Mouse (Mus musculus) hindbrain, embryonic 16.5 days (tissue): ENCODE measurements at regions not wholly inside any gene's neighbourhood (a gene's known extent, or its start where the extent isn't known, plus 50 kb on each side); places are given as distances from the start of the nearest gene placed in this dataset.

Experiments
- ATAC-seq: fragments of 200-750 bp; cut with Nextera tagmentation; 2 replicates; pipeline ENCODE4 v1.8.0; 2017; ENCODE audit warnings: moderate TSS enrichment, moderate library complexity
- H3K27ac ChIP-seq: fragments of 300-500 bp; sonication (generic); 2 replicates; pipeline ENCODE4 v1.5.1; 2014; ENCODE audit warnings: low read depth, mild to moderate bottlenecking, control low read depth, low read length, moderate library complexity
- H3K27me3 ChIP-seq: fragments of 300-500 bp; sonication (generic); replicated peaks from 2 replicates; pipeline ENCODE4 v1.6.1; 2014; ENCODE audit warnings: low read length; ENCODE audit not compliant: control insufficient read depth, insufficient read depth
- H3K36me3 ChIP-seq: fragments of 300-500 bp; sonication (generic); 2 replicates; pipeline ENCODE4 v1.6.1; 2014; ENCODE audit warnings: mild to moderate bottlenecking, low read length, moderate library complexity, mixed read lengths; ENCODE audit not compliant: control insufficient read depth, insufficient read depth
- H3K4me1 ChIP-seq: fragments of 300-500 bp; sonication (generic); 2 replicates; pipeline ENCODE4 v1.6.1; 2014; ENCODE audit warnings: low read depth, low read length; ENCODE audit not compliant: control insufficient read depth, insufficient read depth
- H3K4me2 ChIP-seq: fragments of 300-500 bp; sonication (generic); 2 replicates; pipeline ENCODE4 v1.6.1; 2014; ENCODE audit warnings: mild to moderate bottlenecking, low read length, control low read depth, moderate library complexity
- H3K4me3 ChIP-seq: fragments of 300-500 bp; sonication (generic); 2 replicates; pipeline ENCODE4 v1.5.1; 2014; ENCODE audit warnings: mild to moderate bottlenecking, low read length, control low read depth, moderate library complexity
- H3K9ac ChIP-seq: fragments of 300-500 bp; sonication (generic); 2 replicates; pipeline ENCODE4 v1.6.1; 2014; ENCODE audit warnings: low read depth, mild to moderate bottlenecking, control low read depth, low read length, moderate library complexity
- H3K9me3 ChIP-seq: fragments of 300-500 bp; sonication (generic); 2 replicates; pipeline ENCODE4 v1.6.1; 2014; ENCODE audit warnings: mild to moderate bottlenecking, low read length, moderate library complexity; ENCODE audit not compliant: control insufficient read depth
- WGBS: fragments of 180-500 bp; shearing (Covaris S2); extraction: QIAGEN DNeasy Blood & Tissue Kit; methylation state at CpG from one replicate; pipeline ENCODE4 v1.1.7; 2014; 5-methylcytosine and 5-hydroxymethylcytosine counted together

DNA sequence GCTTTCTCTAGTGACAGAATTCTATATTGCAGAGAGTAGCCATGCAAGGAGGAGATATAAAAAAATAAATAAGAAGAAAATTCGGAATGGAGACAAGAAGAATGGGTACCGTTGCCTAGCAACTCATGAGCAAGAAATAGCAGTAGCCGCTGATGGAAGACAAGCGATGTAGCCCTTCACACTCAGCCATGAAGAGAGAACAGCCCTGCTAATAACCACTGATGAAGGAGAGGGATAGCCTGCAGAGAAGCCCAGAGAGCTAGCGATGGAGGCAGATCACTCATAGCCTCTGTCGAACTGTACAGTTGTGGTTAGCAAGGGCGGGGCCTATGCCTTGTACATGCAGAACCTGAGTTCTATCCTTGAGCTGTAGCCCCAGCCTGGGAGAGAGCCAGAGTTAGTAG, 118.4 kb upstream of the S1pr3 start:
- H3K27me3 ChIP-seq: no peaks in the 10 kb centered on the region
- peak overlapping the region; percentile 53; the same call in 1 of the 2 replicates for H3K27ac ChIP-seq
- H3K9ac ChIP-seq: no peak overlapping the region
- H3K4me1 ChIP-seq: no peaks in the 10 kb centered on the region
- no peak overlapping the region for H3K4me2 ChIP-seq
- WGBS: 56% methylated on average over 7 of the region's 7 CpGs
- no peaks in the 10 kb centered on the region for H3K36me3 ChIP-seq
- ATAC-seq: peak; percentile 92
- no peaks in the 10 kb centered on the region for H3K9me3 ChIP-seq
- H3K4me3 ChIP-seq: no peak overlapping the region

DNA sequence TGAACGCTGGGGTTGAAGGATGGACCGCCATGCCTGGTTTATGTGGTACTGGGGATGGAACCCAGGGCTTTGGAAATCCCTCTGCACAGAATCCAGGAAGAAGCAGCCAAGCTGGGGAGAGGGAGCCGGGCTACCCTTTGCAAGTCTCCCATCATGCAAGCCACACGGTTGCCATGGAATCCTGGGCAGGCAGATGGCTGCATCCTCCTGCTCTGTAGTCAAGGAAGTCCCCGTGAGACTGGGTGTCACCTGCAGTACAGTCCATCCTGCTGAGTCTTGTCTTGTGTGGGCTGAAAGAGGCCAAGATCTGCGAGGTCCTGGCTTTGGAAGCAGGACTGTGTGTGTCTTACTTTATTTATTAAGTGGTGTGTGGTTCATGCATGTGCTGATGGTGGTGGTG, 117.5 kb upstream of the S1pr3 start:
- Histone ChIP-seq H3K9me3 (no peaks in the 10 kb centered on the region), H3K4me2 (no peak overlapping the region), H3K4me3 (no peak overlapping the region), H3K27me3 (no peaks in the 10 kb centered on the region), H3K4me1 (no peaks in the 10 kb centered on the region), H3K27ac (no peak overlapping the region), H3K9ac (no peak overlapping the region), H3K36me3 (no peaks in the 10 kb centered on the region)
- WGBS: 74% methylated on average over 6 of the region's 6 CpGs
- ATAC-seq: 0 out of 2 replicates have a peak, but pooled peaks have one; percentile 35

DNA sequence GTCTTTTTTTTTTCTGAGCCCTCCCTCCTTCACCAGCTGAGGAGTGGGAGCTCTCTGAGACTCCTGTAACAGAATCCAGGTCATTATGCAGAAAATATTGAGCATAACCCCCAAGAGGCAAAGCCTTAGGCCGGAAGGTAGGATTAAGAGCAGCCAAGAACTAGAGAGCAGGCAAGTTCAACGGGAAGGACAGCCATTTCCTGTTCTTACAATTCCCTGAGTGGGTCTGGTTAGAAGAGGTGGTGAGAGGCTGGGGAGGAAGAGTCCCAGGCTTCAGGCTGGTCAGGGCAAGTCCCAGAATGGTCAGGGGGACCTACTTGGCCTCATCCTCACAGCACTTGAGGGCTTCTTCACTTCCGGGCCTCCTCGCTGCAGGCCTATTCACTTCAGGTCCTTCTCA, 115.4 kb upstream of the S1pr3 start:
- 89% methylated on average over 4 of the region's 4 CpGs for WGBS
- Histone ChIP-seq H3K4me3 (no peak overlapping the region), H3K9ac (no peak overlapping the region)

DNA sequence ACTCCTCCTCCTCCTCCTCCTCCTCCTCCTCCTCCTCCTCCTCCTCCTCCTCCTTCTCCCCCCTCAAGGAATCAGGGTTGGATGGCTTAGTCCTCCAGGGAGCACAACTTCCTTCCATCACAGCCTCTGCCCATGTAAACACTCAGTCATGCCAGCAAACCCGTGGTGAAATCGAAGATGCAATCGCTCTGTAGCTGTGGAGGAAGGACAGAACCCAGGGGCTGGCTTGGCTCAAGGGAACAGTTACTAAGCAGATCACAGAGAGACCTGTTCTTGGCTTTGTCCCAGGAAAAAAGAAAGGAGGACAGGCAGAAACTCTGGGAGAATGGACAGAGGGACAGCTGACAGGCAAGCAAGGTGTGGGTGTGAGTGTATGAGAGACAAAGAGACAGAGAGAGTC, 112.6 kb upstream of the S1pr3 start:
- WGBS: 59% methylated on average over 3 of the region's 3 CpGs
- Histone ChIP-seq H3K36me3 (no peaks in the 10 kb centered on the region), H3K27ac (no peak overlapping the region), H3K4me1 (no peaks in the 10 kb centered on the region), H3K9ac (no peak overlapping the region), H3K4me3 (no peak overlapping the region), H3K27me3 (no peaks in the 10 kb centered on the region), H3K9me3 (0 out of 2 replicates have a peak, but pooled peaks cover 2% of the 10 kb centered on the region), H3K4me2 (no peak overlapping the region)
- ATAC-seq: no peak

More for the DNA sequence above, 115.4 kb upstream of the S1pr3 start:
- 0 out of 2 replicates have a peak, but pooled peaks cover 2% of the 10 kb centered on the region for H3K9me3 ChIP-seq
- ATAC-seq: no peak
- H3K27ac ChIP-seq: no peak overlapping the region
- H3K27me3 ChIP-seq: no peaks in the 10 kb centered on the region
- no peaks in the 10 kb centered on the region for H3K36me3 ChIP-seq
- H3K4me1 ChIP-seq: no peaks in the 10 kb centered on the region
- no peak overlapping the region for H3K4me2 ChIP-seq

DNA sequence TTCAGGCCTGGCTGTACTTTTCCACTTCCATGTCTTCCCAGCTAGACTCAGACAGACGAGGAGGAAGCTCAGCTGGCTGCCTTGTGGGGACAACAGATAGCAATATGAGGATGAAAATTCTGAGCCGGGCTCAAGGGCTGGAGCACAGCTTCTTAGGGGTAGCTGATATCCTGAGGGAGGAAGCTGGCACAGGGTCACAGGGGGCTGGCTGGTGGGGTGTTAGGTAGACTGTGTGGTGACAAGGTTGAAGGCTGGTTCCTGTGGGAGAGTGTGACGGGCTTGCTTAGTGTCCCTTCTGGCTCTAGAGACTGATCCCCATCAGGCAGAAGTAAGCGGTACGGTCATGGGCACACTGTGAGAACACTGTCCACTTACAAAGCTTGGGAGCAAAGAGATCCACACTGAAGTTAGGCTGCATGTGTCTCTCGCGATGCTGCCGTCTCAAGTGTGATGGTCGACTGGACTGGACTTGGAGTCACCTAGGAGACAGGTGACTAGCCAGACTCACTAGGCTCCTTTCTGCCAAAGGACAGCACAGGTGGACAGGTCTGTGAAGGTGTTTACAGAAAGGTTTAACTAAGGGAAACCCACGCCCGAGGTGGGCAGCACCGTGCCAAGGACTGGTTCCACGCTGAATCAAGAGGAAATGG, 111.1 kb upstream of the S1pr3 start:
- Histone ChIP-seq H3K36me3 (no peaks in the 10 kb centered on the region), H3K9ac (no peak overlapping the region), H3K4me3 (no peak overlapping the region), H3K9me3 (0 out of 2 replicates have a peak, but pooled peaks cover 2% of the 10 kb centered on the region), H3K27me3 (no peaks in the 10 kb centered on the region), H3K27ac (no peak overlapping the region), H3K4me2 (no peak overlapping the region), H3K4me1 (no peaks in the 10 kb centered on the region)
- ATAC-seq: no peak
- 95% methylated on average over 13 of the region's 13 CpGs for WGBS

DNA sequence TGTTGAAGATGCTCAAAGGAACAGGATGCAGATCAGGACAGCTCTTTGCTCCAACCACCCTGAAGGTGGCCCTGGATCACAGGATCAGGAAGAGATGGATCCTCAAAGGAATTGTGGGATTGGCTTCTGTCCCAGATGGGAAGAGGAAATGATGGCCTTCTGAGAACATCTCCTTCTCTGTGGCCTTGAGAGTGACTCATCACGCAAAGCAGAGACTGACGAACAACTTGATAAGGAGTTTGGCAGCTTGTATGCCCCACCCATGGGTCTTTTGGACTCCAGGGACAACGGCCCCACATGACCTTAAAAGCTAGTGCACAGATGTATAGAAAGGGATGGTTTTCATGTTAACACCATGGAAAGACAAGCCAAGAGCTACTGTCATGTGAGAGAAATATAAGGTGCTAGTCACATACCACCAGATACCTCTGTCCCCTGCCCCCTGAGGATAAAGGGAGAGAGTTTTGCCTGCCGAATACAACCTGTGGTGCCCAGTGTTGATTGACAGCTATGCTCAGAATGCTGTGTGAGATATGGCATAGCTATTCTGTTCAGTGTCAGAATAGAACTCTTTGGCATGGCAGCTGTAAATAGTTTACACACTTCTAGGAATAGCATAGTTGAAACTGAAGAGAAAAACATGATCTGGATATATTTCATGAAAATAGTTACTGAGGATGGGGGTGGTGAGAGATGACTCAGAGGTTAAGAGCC, 109.2 kb upstream of the S1pr3 start:
- 84% methylated on average over 4 of the region's 4 CpGs for WGBS
- Histone ChIP-seq H3K9me3 (0 out of 2 replicates have a peak, but pooled peaks cover 2% of the 10 kb centered on the region), H3K4me1 (no peaks in the 10 kb centered on the region), H3K27ac (no peak overlapping the region), H3K4me3 (no peak overlapping the region), H3K27me3 (no peaks in the 10 kb centered on the region), H3K36me3 (no peaks in the 10 kb centered on the region), H3K4me2 (no peak overlapping the region), H3K9ac (no peak overlapping the region)
- no peak for ATAC-seq

DNA sequence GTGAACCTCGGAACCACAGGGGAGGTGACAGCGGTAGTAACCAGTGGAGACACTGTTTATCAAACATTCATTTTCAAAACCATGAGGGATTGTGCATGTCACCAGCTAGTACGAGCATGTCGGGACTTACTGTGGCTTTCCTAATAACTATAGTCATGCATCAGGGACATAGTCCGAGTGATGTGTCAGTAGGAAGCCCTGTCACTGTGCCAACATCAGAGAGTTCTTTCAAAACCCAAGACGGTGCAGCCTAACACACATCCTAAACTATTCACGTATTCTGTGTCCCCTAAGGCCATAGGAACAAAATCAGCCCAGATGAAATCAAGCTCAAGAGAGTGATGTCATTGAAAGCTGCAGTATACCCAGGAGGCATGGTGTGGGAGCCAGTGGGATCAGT, 107.0 kb upstream of the S1pr3 start:
- 67% methylated on average over 7 of the region's 7 CpGs for WGBS

DNA sequence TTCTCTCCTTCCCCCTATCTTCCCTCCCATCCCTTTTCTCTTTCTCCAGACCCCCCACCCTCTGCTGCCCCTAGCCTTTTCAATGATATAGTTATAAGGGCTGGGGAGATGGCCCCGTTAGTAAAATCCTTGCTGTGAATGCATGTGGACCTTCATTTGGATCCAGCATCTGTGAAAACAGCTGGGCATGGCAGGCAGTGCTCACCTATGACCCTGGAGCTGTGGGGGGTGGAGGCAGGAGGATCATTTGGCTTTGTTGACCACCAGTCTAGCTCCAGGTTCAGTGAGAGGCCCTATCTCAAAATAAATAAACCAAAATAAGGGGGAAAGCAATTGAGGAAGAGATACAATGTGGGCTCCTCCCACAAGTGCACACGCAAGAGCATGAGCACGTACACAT, 105.3 kb upstream of the S1pr3 start:
- H3K4me2 ChIP-seq: no peak overlapping the region
- no peaks in the 10 kb centered on the region for H3K27me3 ChIP-seq
- H3K4me1 ChIP-seq: no peaks in the 10 kb centered on the region
- H3K27ac ChIP-seq: no peak overlapping the region
- H3K4me3 ChIP-seq: no peak overlapping the region
- no peaks in the 10 kb centered on the region for H3K9me3 ChIP-seq
- H3K9ac ChIP-seq: no peak overlapping the region
- H3K36me3 ChIP-seq: no peaks in the 10 kb centered on the region
- WGBS: 65% methylated on average over 3 of the region's 3 CpGs
- ATAC-seq: no peak

More for the DNA sequence above, 107.0 kb upstream of the S1pr3 start:
- no peak overlapping the region for H3K27ac ChIP-seq
- ATAC-seq: no peak
- H3K4me2 ChIP-seq: no peak overlapping the region
- no peaks in the 10 kb centered on the region for H3K27me3 ChIP-seq
- no peak overlapping the region for H3K4me3 ChIP-seq
- H3K9ac ChIP-seq: no peak overlapping the region
- no peaks in the 10 kb centered on the region for H3K4me1 ChIP-seq
- H3K36me3 ChIP-seq: no peaks in the 10 kb centered on the region
- H3K9me3 ChIP-seq: 0 out of 2 replicates have a peak, but pooled peaks cover 2% of the 10 kb centered on the region

DNA sequence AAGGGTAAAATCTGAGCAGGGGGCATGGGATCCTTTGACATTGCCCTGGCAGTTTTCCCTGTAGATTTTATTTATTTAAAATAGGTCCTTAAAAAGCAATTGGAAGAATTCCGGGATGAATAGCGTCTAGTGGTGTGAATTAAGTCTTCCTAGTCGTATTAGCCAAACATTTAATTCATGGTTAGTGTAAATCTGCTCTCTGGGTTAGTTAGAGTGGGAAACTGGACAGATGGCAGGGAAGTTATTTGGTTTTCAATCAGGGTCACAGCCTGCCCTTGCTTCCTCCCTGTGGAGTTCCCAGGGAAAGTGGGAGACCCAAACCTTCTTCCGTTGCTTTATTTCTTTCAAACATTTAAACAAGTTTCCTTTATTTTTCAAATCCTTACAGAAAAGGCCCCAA, 103.8 kb upstream of the S1pr3 start:
- Histone ChIP-seq H3K27me3 (no peaks in the 10 kb centered on the region), H3K9me3 (no peaks in the 10 kb centered on the region), H3K4me1 (no peaks in the 10 kb centered on the region), H3K4me2 (no peak overlapping the region), H3K9ac (no peak overlapping the region), H3K27ac (no peak overlapping the region), H3K4me3 (no peak overlapping the region), H3K36me3 (no peaks in the 10 kb centered on the region)
- 31% methylated on average over 4 of the region's 4 CpGs for WGBS
- ATAC-seq: no peak
